Mouse (Mus musculus) gastrocnemius, postnatal 14 days (tissue): ENCODE measurements around the gene Ptprj. TPM values are rescaled to one million over a fixed set of nuclear protein-coding genes. Genes with fewer than 3 reads are reported as not detected.

ENCODE experiments used
- DNase-seq: peaks from one replicate; pipeline ENCODE4 v3.0.0; 2021; ENCODE audit warnings: mixed read lengths
- intact Hi-C: fragments of 180-260 bp; cut with DNase I; formaldehyde crosslinking; loops from one replicate; pipeline ENCODE4 v1.15.1; 2025; ENCODE audit warnings: low total_unique reads
- total RNA-seq, 2 experiments: library from RNA; stranded (reverse); gene quantifications; 2 replicates each; pipeline ENCODE4 v1.2.3; 2021

Gene Ptprj
- total RNA-seq, 2 experiments from 2014 or later, result 6.5 to 6.6 TPM

DNA sequence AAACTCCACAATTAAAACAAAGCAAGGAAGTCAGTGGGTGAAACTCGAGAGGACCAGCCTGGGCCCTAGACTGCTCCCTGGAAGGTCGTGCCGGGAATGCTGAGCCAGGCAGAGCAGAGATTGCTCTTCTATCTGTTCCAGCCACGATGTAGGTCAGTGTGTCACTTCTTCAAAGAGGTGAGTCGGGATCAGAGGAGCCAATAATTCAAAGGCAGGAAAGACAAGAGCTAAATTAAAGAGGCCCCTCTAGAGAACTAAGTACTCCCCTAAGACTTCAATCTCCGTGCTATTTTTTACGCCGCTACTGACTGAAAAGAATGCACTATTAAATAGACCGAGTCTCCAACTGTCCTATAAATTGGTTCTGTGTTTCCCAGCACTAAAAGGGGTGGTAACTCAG is 43.9 kb downstream of the Ptprj start:
- DNase-seq, result no peak
- intact Hi-C loops, result no loop called here

DNA sequence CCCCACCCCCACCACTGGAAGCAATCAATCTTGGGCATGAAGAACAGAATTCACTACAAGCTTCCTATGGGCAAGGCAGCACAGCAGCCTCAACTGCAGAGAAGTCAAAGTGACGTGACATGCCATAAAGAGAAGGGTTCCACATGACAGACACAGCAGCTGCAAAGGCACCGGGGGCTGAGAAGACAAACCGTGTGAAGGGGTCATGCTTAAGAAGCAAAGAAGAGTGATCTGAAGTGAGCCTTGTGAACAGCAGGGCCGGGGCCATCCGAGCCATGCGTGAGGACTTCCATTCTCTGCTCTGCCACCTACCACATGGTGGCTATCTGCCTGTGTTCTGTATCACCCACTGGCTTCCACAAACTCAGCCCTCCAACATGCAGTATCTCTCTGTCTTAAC is 45.7 kb downstream of the Ptprj start:
- intact Hi-C loops, result no loop called here

DNA sequence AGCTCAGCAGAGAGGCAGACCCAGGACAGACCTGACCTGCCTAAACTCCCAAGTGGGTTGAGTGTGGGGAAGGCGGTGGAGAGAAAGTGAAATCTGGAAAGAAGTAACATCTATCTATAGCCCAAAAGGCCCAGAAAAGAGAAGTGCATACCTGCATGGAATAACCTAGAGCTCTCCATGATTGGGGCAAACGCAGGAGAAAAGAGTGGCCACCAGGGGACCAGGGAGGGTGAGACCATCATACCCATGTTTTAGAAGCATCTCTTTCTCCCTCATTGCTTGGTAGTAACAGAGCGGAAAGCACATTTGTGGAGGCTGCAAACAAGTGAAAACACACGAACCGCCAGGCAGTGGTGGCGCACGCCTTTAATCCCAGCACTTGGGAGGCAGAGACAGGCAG is 46.5 kb downstream of the Ptprj start:
- intact Hi-C loops, result no loop called here
- DNase-seq, result no peak

More for the DNA sequence above, 45.7 kb downstream of the Ptprj start:
- no peak for DNase-seq

DNA sequence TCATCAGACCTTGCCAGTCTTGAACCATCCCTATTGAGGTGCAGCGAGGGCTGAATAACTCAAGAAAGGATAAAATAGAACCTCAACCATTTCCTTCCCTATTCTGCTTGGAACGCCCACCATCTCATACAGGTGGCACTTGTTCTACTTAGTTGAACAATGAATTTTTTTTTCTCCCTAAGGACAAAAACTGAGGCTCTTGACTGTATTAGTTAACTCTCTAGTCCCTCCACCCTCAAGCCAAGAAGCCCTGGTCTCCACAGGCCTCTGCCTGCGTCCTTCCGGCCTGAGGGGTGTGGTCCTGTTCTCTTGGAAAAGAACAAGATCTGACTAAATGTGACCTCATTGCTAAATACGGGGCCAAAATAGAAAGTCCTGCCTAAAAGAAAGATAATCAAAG is 48.4 kb downstream of the Ptprj start:
- intact Hi-C loops, result no loop called here
- DNase-seq, result peak; percentile 40

DNA sequence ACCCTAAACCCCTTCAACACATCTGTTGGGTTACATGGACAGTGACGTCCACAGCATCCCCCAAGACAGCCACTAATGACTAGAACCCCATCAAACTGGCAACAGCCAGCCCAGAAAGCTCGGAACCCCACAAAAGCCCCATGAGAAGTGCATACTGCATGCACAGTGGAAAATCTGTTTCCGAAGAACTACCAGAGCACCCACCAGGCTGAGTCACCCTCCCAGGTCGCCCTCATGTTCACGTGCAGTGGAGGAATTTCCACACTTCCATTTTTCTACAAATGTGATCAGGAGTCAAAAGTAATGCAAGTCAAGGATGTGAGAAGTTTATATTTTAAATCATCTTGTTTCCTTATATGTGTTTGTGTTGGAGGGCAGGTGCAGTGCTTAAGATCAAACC is 52.3 kb downstream of the Ptprj start:
- intact Hi-C loops, result no loop called here
- DNase-seq, result no peak

DNA sequence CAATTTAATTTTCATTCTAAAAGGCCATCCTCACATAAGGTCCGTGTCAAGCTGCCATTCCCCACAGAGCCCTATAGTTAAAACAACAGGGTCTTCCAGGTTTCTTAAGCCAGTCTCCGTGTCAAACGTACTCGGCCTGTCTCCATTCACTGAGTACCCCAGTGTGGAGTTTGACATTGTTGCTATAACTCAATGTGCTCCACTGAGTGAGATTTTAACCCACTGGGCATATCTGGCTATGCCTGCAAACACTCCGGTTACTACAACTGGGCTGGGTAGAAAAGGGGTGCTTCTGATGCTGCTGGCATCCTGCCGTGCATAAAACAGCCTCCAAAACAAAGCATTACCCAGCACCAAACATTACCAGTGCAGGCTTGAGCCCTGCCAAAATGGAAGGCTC is 53.5 kb downstream of the Ptprj start:
- DNase-seq, result no peak
- intact Hi-C loops, result no loop called here

DNA sequence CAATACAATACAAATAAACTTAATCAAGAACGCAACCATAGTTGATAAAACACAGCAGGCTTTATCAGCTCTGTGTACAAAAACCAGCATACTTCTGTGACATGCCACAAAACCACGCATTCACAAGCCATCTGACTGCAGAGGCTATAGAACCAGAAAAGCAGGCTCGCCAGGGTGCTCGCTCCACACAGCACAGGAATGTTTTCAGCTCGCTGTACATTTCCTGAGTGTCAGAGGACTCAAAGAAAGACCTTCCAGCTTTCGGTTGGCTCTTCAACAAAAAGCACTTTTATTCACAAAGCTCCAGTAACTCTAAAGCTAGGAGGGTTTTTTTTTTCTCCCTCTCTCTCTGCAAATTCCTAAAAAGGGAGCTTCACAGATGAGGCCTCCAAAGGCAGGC is 53.9 kb downstream of the Ptprj start:
- no peak for DNase-seq
- intact Hi-C loops, result no loop called here

DNA sequence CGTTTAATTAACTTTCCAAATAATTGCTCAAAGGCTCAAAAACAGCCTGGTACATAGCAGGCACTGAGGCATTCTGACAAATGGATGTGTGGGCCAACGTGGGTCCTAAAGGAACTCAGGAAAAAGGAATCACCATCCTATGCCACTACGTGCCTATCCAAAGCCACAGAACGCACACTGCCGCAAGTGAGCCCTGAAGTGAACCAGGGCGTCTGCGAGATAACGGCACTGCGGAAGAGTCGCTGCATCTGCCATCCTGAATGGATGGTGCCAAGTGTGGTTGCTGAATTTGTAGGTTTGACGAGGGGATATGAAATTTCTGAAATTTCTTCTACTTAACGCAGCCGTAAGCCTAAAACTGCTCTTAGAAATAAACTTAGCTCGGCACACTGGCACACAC is 54.6 kb downstream of the Ptprj start:
- intact Hi-C loops, result no loop called here
- no peak for DNase-seq

DNA sequence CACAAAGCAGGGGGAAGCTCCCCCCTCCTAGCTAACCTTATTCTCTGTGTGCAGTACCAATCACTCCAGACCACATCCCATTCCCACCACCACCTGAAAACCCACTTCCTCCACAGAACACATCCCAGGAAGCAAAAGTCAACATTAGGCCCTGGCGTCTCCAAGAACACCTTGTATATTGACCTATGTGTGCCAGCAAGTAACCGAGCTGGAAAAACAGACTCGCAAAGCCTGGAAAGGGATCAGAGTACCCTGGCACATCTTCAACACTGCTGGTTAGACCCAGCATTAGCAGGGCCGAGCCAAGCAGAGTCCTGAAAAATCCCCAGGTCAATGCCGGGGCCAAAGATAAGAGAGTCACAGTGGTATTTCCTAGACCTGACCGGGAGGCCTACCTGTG is 58.0 kb downstream of the Ptprj start:
- intact Hi-C loops, result no loop called here
- DNase-seq, result peak; percentile 12

DNA sequence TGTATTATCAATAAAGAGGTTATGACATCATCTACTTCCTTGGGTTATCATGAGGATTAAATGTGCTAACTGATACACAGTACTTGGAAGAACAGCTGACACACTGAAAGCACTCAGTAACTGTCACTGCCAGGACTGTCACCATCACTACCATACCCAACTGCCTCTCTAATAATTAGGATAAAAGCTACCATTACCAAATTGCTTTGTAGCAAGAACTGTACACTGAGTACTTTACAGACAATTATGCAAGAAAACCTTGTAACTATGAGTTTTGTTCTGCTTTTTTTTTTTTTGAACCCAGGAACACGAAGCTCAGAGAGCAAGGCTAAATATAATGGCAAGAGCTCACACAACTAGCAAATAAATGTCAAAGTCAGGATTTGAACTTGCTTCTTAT is 58.5 kb downstream of the Ptprj start:
- DNase-seq, result no peak

DNA sequence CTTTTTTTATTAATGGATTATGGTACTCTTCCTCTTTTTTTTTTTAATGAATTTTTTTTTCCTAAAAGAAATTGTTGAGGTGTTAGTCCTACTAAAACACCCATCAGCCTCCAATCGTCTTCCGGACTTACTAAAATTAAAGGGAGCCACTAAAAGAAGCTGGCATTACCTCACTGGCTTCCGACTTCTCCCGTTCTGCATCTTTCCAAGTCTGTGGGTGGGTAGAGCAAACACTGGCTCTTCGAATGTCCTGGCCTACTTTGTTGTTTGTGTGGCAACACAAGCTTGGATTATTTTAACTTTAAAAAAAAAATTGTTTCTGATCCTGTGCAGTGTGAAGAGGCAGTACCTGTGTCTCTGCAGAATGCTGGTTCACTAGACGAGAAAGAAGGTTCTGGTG is 62.2 kb downstream of the Ptprj start:
- intact Hi-C loops, result no loop called here
- DNase-seq, result no peak

More for the DNA sequence above, 58.5 kb downstream of the Ptprj start:
- intact Hi-C loops, result no loop called here

DNA sequence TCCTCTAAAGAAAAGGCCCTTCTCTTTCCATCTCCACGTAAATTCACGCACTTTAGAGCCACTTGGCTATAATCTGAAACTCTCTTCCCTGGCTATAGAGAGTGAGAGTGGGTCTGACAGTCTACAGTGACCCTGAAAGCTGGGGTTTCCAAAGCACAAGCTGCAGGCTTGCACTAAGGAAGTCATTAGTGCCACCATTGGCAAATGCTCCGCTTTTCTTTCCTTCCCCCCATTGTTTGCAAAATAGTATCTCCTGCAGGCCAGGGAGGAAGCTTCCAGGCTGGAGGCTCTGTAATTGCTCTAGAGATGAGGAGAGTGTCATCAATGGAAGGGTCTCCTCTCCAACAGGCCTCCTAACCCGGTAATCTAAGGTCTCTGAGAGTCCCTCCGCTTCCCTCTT is 65.5 kb downstream of the Ptprj start:
- intact Hi-C loops, result no loop called here
- no peak for DNase-seq

DNA sequence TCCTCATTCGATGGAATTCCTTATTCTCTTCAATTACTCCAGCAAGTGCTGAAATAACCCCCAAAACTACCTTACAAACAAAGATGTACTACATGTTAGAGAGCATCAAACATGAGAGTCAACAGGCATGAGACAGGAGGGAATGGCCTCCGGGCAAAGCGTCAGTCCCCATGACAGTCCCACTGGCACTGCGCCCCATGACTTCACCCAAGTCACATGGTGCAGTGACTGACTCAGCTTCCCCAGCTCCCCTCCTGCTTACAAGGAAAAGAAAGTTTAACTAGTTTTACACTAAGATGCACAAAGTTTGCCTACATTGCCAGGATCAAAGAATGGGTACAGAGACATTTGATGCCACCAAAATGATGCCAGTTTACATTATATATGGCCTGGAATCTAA is 71.2 kb downstream of the Ptprj start:
- intact Hi-C loops, result no loop called here
- peak; percentile 54 for DNase-seq

DNA sequence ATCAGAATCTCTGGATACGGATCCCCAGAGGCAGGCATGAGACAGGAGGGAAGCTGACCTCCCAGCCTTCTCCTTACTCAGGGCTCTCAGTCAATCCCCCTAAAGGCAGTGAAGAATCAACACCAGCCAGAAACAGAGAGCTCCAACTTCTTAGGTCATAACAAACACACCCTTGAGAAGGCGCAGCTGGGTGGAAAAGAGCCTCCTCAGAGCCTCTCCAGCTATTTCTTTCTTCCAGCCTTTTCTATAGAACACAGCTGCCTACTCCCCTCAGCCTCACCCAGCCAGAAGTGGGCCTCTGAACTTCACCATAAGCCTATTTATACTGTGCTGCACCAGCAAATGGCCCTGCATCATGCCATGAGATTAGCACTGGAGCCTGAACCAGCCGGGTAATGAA is 74.3 kb downstream of the Ptprj start:
- intact Hi-C loops, result no loop called here
- peak; percentile 6 for DNase-seq

DNA sequence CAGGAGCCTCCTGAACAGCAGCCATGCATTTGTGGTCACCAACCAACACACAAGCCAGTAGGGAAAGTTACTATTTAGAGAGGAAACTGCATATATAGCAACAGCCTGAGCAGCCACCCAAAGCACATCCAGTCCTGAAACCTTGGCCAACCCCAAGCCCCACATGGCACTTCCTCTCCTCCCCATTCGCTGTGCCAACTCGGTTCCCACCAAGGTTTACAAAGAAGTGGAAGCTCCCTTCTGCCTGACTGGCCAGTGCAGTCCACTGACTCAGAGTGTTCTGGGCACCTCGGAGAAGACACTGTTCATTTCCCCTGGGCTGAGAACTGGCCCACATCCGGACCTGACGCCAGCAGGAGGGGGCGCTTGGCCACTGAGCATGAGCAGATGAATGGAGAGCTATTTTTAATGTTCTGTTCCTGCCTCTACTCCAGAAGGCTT is 75.7 kb downstream of the Ptprj start:
- DNase-seq, result peak; percentile 52
- intact Hi-C loops, result no loop called here

DNA sequence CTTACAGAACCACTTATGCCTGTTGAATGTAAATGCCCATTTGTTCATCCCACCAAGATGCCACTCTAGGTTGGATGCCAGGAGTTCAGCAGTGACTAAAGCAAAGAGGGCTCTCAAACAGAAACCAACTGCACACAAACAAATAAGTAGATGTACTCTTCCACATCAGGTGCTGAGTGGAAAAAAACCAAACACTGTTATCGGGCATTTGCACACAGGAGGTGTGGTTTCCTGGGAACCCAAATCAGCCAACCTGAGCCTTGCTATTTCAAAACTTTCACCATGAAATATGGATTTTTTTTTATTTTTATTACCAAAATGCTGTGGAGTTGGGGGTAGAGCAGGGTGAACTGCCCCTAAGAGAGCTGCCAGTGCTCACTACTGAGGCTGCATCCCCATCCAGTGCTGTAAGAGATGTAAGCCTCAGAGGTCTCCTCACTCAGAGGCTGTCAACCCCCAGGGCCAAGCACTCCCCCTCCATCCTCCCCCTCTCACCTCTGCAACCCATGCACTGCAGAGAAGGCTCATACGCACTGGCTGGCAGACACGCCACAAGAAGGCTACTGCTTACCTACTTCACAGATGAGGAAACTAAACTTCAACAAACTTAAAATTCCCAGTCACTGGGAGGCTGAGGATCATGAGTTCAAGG is 77.1 kb downstream of the Ptprj start:
- intact Hi-C loops, result no loop called here
- no peak for DNase-seq

DNA sequence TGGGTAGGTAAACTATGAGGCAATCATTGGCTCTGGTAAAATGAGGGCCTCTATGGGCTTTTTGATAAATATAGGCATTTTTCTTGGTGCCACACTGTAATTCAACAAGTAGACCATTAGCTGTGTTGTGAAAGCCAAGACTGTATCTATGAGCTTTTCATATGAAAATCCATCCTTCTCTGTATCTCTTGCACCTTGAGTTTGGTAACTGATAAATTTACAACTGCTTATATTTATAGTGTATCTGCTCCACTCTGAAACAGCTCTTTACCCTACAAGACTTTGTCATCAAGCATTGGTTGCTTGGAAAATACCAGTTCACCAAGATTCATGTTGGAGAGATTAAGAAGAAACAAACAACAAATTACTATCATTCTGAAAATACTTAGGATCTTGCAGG is 77.7 kb downstream of the Ptprj start:
- no peak for DNase-seq
- intact Hi-C loops, result no loop called here

DNA sequence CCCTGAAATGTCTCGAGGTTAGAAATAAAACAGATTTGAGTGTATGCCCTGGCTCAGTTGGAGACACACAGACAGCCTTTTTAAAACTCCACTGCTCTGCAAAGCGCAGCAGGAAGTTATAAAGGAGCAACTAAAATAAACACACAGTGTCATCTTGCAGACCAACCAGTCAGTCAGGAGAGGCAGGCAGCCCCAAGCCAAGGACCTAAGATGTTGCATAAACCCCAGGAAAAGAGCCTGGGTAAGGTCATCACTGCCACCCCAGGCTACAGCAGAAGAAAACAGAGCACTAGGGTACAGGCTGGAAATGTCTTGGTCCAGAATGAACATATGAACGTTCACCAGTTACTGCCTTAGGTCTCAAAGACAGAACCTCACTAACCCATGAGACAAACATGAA is 78.7 kb downstream of the Ptprj start:
- no peak for DNase-seq
- intact Hi-C loops, result no loop called here

DNA sequence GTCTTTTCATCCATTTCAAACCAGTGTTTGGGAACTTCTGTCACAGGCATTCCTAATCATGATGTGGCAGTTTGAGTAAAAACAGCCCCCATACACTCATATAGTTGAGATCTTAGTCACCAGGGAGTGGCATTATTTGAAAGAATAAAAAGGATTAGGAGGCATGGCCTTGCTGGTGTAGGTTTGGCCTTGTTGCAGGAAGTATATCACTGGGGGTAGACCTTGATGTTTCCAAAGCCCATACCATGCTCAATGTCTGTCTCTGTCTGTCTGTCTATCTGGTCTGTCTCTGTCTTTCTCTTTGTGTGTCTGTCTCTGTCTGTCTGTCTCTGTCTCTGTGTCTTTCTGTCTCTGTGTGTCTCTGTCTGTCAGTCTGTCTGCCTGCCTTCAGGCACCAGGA is 79.6 kb downstream of the Ptprj start:
- no peak for DNase-seq
- intact Hi-C loops, result no loop called here

DNA sequence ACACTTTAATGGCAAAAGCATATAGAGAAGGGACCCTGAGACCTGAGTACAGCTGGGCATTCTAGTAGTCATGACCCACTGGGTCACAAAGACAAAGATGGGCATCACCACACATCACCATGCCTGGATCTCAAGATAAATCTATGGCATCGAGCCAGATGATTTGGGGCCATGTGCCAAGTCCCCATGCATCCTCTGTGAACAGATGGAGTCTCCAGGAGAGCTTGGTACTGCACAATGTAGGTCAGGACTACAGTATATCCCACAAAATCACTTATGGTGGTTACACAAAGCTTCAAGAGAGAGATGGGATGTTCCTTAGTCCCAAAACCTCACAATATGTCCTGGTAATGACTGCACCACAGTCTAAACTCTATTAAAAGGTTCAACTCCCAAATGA is 81.4 kb downstream of the Ptprj start:
- intact Hi-C loops, result no loop called here
- no peak for DNase-seq

DNA sequence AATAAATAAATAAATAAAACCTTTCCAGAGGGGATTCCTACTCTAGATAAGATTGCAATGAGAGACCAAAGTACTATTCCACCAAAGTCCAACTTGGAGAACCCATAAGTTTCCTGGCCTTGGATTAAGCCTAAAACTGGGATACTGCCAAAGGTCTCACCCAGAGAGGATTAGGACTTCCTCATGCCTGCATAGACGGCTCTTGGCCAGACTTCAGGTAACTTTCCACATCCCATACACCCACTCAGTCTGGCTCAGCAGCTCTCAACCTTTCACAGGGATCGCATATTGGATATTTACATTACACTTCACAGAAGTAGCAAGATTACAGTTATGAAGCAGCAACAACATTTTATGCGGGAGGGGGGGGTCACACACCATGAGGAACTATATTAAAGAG is 82.9 kb downstream of the Ptprj start:
- no peak for DNase-seq
- intact Hi-C loops, result no loop called here

DNA sequence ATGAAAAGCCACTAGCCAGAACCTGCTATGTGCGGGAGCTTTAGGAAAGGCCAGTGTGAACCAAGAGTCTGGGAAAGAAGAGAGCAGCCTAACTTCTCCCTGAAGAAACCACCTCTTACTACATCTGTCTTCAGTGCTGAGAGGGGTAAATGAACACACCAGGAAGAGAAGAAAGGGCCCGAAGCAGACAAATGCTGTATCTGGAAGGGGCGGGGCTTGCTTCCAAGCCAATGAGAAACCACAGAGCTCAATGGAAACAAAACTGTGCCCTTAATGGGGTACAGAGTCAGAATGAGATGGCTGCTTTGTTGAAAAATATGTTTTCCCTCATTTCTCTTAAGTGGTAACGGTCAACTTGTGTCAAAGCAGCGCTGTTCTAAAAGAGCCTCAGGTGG is 83.8 kb downstream of the Ptprj start:
- intact Hi-C loops, result no loop called here
- DNase-seq, result no peak
